25 mouse cellular contexts compared by ENCODE assay signal in the genomic region with DNA sequence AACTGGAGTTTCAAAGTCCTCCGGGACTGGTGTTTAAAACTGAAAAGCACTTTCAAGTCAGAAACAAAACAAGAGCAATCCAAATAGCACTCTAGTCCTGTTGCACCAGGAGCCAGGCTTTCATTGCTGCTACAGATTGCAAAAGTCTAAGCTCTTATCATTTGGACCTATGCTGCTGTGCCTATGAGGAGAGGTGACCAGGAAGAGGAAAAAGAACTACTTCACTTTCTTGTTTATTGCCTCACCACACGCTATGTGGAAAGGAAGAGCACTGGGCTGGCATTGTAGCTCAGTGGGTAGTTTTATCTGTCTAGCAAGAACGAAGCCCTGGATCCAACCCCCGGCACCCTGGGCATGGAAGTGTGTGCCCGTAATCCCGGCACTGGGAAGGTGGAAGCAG. TPM values are rescaled to one million over a fixed set of nuclear protein-coding genes. Genes with fewer than 3 reads are reported as not detected.
DNase-seq lines count a peak whose midpoint lies in the region; ATAC-seq and TF ChIP-seq lines count a peak whose summit lies in the region.
"Had no signal": no experiment of that assay in that cellular context is flagged by ENCODE, and none has a peak within 500 bp of the region (broad histone marks: within the 10 kb centered on the region; RNA-seq: fewer than 3 reads in every experiment).

No protein-coding gene starts in this region.

- H3K36me3 ChIP-seq in lung, postnatal 0 days (ENCODE audit: insufficient read depth, low read length): no peaks in the 10 kb centered on the region
- no peaks in the 10 kb centered on the region for H3K36me3 ChIP-seq in heart, embryonic 12.5 days
- H3K36me3 ChIP-seq: embryonic facial prominence, embryonic 15.5 days; forebrain, embryonic 15.5 days; heart, embryonic 13.5 days; hindbrain, embryonic 13.5 days; limb, embryonic 10.5 days; midbrain, embryonic 10.5 days had no signal

- H3K27me3 ChIP-seq in lung, postnatal 0 days (replicated peaks; ENCODE audit: insufficient read depth, low read length): no peaks in the 10 kb centered on the region
- H3K27me3 ChIP-seq in heart, embryonic 12.5 days (replicated peaks): peaks cover 9% of the 10 kb centered on the region; the same call in 1 of the 2 replicates
- H3K27me3 ChIP-seq: embryonic facial prominence, embryonic 15.5 days had no signal

- H3K4me2 ChIP-seq in lung, postnatal 0 days (replicated peaks; ENCODE audit: low read depth, low read length): no peak overlapping the region
- H3K4me2 ChIP-seq in heart, embryonic 12.5 days: no peak overlapping the region
- H3K4me2 ChIP-seq: embryonic facial prominence, embryonic 15.5 days; forebrain, embryonic 15.5 days; heart, embryonic 13.5 days; hindbrain, embryonic 13.5 days had no signal

- no peak overlapping the region for H3K4me3 ChIP-seq in lung, postnatal 0 days (ENCODE audit: low read depth, low read length)
- no peak overlapping the region for H3K4me3 ChIP-seq in lung, adult 2 months (replicated peaks; ENCODE audit: extremely low read depth, low read depth, low read length)
- no peak overlapping the region for H3K4me3 ChIP-seq in heart, embryonic 12.5 days
- H3K4me3 ChIP-seq: embryonic facial prominence, embryonic 15.5 days; forebrain, embryonic 15.5 days; heart, embryonic 13.5 days; hindbrain, embryonic 13.5 days; limb, embryonic 10.5 days; midbrain, embryonic 10.5 days had no signal

- no peak for TF ChIP-seq CTCF in lung, postnatal 0 days (IDR thresholded peaks at IDR 0.05)
- TF ChIP-seq CTCF in lung, adult 2 months (IDR thresholded peaks at IDR 0.05; ENCODE audit: insufficient read depth, low read length): no peak

- 0 out of 2 replicates have a peak, but pooled peaks cover 3% of the 10 kb centered on the region for H3K4me1 ChIP-seq in lung, postnatal 0 days (ENCODE audit: insufficient read depth, low read depth, low read length)
- H3K4me1 ChIP-seq in lung, adult 2 months (ENCODE audit: control insufficient read depth, insufficient read depth, low read length): peaks cover 6% of the 10 kb centered on the region; the same call in 1 of the 2 replicates
- peaks cover 4% of the 10 kb centered on the region; the same call in 1 of the 2 replicates for H3K4me1 ChIP-seq in heart, embryonic 12.5 days (replicated peaks)
- H3K4me1 ChIP-seq: forebrain, embryonic 15.5 days; heart, embryonic 13.5 days; hindbrain, embryonic 13.5 days had no signal

- DNase-seq in cerebellum, adult 9-10 months: peak; percentile 10
- DNase-seq in cerebellum, postnatal 36 days: no peak
- DNase-seq in lung, postnatal 0 days (ENCODE audit: low spot score): peak; percentile 89
- no peak for DNase-seq in lung, adult 2 months
- DNase-seq in gastrocnemius, postnatal 14 days: no peak
- DNase-seq in layer of hippocampus, postnatal 25 days (ENCODE audit: extremely low spot score in 1 of 2, low spot score in 1 of 2): no peak
- DNase-seq: adrenal gland, postnatal 10 days; cerebellum, adult 2 months; gastrocnemius, postnatal 10 days; heart, adult 18-20 months; thymus, adult 2 months; thymus, postnatal 4 days had no signal

- intact Hi-C loops in gastrocnemius, postnatal 14 days (cut with DNase I; ENCODE audit: low total_unique reads): no loop called here

- H3K9ac ChIP-seq in lung, postnatal 0 days (replicated peaks; ENCODE audit: low read depth): no peak overlapping the region
- H3K9ac ChIP-seq in heart, embryonic 12.5 days: no peak overlapping the region
- H3K9ac ChIP-seq: embryonic facial prominence, embryonic 15.5 days; forebrain, embryonic 15.5 days; heart, embryonic 13.5 days; hindbrain, embryonic 13.5 days had no signal

- peak; percentile 78 for TF ChIP-seq EP300 in lung, postnatal 0 days (IDR thresholded peaks at IDR 0.05)

- WGBS in lung, postnatal 0 days: 63% methylated on average over 6 of the region's 6 CpGs
- 60% methylated on average over 6 of the region's 6 CpGs for WGBS in lung, adult 2 months
- WGBS in heart, embryonic 12.5 days: 75% methylated on average over 6 of the region's 6 CpGs

- ATAC-seq in lung, postnatal 0 days: peak; percentile 83
- ATAC-seq in megakaryocyte, adult 5-6 weeks (ENCODE audit: poor library complexity, severe bottlenecking): peak; percentile 93
- ATAC-seq in heart, embryonic 12.5 days (ENCODE audit: insufficient number of reproducible peaks, low FRiP score): no peak
- ATAC-seq: forebrain, embryonic 15.5 days; inflammation-experienced regulatory T-cells, adult 6 months; midbrain, embryonic 16.5 days had no signal

- H3K9me3 ChIP-seq in lung, postnatal 0 days (ENCODE audit: low read length): no peaks in the 10 kb centered on the region
- no peaks in the 10 kb centered on the region for H3K9me3 ChIP-seq in heart, embryonic 12.5 days (replicated peaks)
- H3K9me3 ChIP-seq: embryonic facial prominence, embryonic 15.5 days; forebrain, embryonic 15.5 days; heart, embryonic 13.5 days; hindbrain, embryonic 13.5 days; limb, embryonic 10.5 days; midbrain, embryonic 10.5 days had no signal

- 0 out of 2 replicates have a peak overlapping the region, but pooled peaks have one; percentile 38 for H3K27ac ChIP-seq in lung, postnatal 0 days (ENCODE audit: low read length)
- H3K27ac ChIP-seq in heart, embryonic 12.5 days (ENCODE audit: poor library complexity, severe bottlenecking): no peak overlapping the region
- H3K27ac ChIP-seq: embryonic facial prominence, embryonic 15.5 days; forebrain, embryonic 15.5 days; heart, embryonic 13.5 days; hindbrain, embryonic 13.5 days; limb, embryonic 10.5 days; midbrain, embryonic 10.5 days; stomach, postnatal 0 days had no signal

- TF ChIP-seq POLR2A in lung, adult 2 months (IDR thresholded peaks at IDR 0.05; ENCODE audit: borderline replicate concordance, extremely low read depth, low read depth, low read length): no peak

RNA-seq across cellular contexts. Expression of a gene that starts 5.8 kb away (rescaled TPM):
- 54.3 and 54.4 TPM in 2 replicates for polyA plus RNA-seq in lung, postnatal 0 days (2015; fragmentation: Nextera tagmentation; extraction: Ambion mirVana)
- 15.6 and 16.0 TPM in 2 replicates for polyA plus RNA-seq in lung, adult 2 months (2012; rRNA removed)
- total RNA-seq in megakaryocyte, adult 5-6 weeks (2015): 34.6 and 37.5 TPM in 2 replicates
- total RNA-seq in megakaryocyte, adult 5-6 weeks (2017): 45.7 and 54.6 TPM in 2 replicates
- 10.3 and 11.8 TPM in 2 replicates for polyA plus RNA-seq in heart, embryonic 12.5 days (2016; fragmentation: Nextera tagmentation; extraction: Ambion mirVana)
- 10 to 100 TPM; 50.0 to 59.5 TPM for total RNA-seq in gastrocnemius, postnatal 14 days (2021)
- total RNA-seq in layer of hippocampus, postnatal 25 days (2021): 10 to 100 TPM in 1 of 2 experiments, 1 to 10 TPM in 1; 9.6 to 10.3 TPM

RNA-seq across cellular contexts. Expression of a gene that starts 33.6 kb away (rescaled TPM):
- 15.5 and 20.2 TPM in 2 replicates for polyA plus RNA-seq in lung, postnatal 0 days (2015; fragmentation: Nextera tagmentation; extraction: Ambion mirVana)
- polyA plus RNA-seq in lung, adult 2 months (2012; rRNA removed): 13.6 and 14.8 TPM in 2 replicates
- total RNA-seq in megakaryocyte, adult 5-6 weeks (2015): not detected in 2 replicates
- not detected in 2 replicates for total RNA-seq in megakaryocyte, adult 5-6 weeks (2017)
- 0.26 TPM in 1 of 2 replicates, not detected in the other for polyA plus RNA-seq in heart, embryonic 12.5 days (2016; fragmentation: Nextera tagmentation; extraction: Ambion mirVana)
- not detected for total RNA-seq in gastrocnemius, postnatal 14 days (2021)
- 1 to 10 TPM; 2.4 to 3.0 TPM for total RNA-seq in layer of hippocampus, postnatal 25 days (2021)
- total RNA-seq: adrenal gland, postnatal 10 days; gastrocnemius, postnatal 10 days; heart, postnatal 25 days; liver, adult 2 months had no signal
- polyA plus RNA-seq: heart, embryonic 13.5 days had no signal

Comparison
In these comparisons a context has a peak if more than half of its experiments do, and no peak if none do; other contexts are left out.
1. DNase-seq: peak in cerebellum, adult 9-10 months (single experiment) and lung, postnatal 0 days (single experiment); none in cerebellum, postnatal 36 days (0 of 2), lung, adult 2 months (single experiment), gastrocnemius, postnatal 14 days (single experiment) and layer of hippocampus, postnatal 25 days (0 of 2).